Mouse (Mus musculus) cortical plate, adult 2 months (tissue): ENCODE measurements around the gene Vamp2. TPM values are rescaled to one million over a fixed set of nuclear protein-coding genes. Genes with fewer than 3 reads are reported as not detected.

Experiments
- H3K27ac ChIP-seq: fragments of 200-500 bp; 2 replicates; pipeline ENCODE4 v1.5.1; 2012; ENCODE audit warnings: low read length, control low read depth, inconsistent platforms; ENCODE audit not compliant: insufficient read depth
- H3K4me1 ChIP-seq: fragments of 200-500 bp; 2 replicates; pipeline ENCODE4 v1.6.1; 2011; ENCODE audit warnings: low read length; ENCODE audit not compliant: control insufficient read depth, insufficient read depth
- H3K4me3 ChIP-seq: fragments of 200-500 bp; 2 replicates; pipeline ENCODE4 v1.5.1; 2011; ENCODE audit warnings: mild to moderate bottlenecking, low read length, control low read depth; ENCODE audit not compliant: insufficient read depth
- CTCF ChIP-seq: fragments of 200-500 bp; IDR thresholded peaks from 2 replicates; pipeline ENCODE4 v1.5.1; 2011; ENCODE audit warnings: mild to moderate bottlenecking, control low read depth, low read length; ENCODE audit not compliant: insufficient read depth; ENCODE audit errors: extremely low read depth
- POLR2A ChIP-seq: fragments of 200-500 bp; IDR thresholded peaks from 2 replicates; pipeline ENCODE4 v1.6.1; 2011; ENCODE audit warnings: mild to moderate bottlenecking, low read length, control low read depth; ENCODE audit not compliant: insufficient read depth; ENCODE audit errors: extremely low read depth
- polyA plus RNA-seq: library from polyadenylated mRNA; depleted of rRNA; stranded (reverse); fragments of >200 nt; gene quantifications from 2 replicates; pipeline ENCODE4 v1.2.3, GENCODE M21; 2012; rRNA removed

Vamp2 gene
- 1,153 and 1,156 TPM in 2 replicates for polyA plus RNA-seq

DNA sequence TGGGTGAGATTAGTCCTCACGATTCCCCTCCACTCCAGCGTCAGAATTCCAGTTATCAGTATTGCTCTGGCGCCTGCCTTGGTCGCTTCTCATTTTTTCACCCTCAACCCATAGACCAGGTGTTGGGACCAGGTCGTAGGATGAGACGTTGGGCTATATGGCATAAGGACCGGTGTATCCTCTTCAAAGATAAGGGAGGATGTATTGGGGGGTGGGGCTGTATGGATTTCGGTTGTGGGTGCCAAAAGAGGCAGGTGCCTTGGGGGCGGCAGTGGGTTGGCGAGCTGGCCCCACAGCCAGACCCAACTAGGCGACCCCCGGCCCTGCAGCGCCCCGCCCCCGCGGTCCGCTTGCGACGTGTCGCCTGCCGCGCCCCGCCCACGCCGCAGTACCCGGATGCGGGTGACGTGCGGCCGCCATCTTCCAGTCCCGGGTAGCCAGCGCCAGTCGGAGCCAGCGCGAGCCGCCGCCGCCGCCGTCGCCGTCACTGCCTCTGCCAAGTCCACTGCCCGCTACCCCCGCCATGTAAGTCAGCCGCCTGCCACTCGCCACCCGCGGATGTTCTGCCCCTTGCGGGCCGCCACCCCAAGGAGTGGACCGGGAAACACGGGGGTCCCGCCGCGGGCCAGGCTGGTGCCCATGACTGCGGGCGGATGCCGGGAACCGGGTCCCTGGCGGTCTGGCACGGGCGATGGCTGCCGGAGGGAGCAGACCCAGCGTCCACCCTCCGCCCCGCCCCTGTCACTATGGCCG lies at the start of gene Vamp2:
Gene Vamp2 (plus strand): TSS at position 388 of the 753 bp plus-strand sequence.
- Histone ChIP-seq H3K27ac (peak within 1 kb of the TSS; percentile 100), H3K4me3 (peak within 1 kb of the TSS; percentile 96), H3K4me1 (peaks cover 3% of the 10 kb centered on the region)
- no peak for TF ChIP-seq CTCF
- TF ChIP-seq POLR2A: peak; percentile 42; the same call in 1 of the 2 replicates

DNA sequence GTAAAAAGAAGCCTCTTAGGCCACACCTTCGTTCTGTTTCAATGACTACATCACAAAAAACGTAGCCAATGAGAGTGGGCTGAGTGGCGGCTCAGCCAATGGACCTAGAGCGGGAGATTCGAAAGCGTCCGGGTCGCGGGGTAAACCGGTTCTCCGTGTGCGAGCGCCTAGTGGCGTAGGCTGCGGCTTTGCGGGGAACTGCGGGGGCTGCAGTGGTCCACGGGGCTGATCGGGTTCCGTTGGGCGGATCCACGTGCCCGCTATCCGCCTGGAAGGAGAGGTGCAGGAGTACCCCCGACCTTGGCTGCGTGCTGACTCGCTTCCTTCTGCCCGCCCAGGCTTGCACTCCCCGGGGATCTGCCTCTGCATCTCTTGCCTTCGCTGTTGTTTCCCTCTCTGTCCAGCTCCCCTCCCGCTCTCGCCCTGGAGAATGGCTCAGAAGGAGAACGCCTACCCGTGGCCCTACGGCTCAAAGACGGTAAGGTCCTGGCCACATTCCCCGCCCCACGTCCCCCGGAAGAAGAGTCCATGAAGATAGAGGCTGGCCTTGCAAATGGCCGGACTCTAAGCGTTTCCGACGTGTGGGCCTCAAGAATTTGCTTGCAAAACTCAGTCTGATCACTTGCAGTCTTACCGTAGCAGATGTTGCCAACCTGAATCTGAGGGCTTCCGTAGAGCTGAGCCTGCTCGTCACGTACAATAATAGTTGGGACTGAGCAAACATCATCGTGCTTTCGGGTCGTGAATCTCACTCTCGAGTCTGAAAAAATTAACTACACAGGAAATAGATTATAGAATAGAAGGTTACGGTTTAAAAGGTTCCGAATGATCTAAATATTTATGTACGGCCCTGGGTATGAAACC lies 42.5 kb upstream of the Vamp2 start, which contains the start of gene Aurkb:
Gene Aurkb (plus strand): TSS at position 117 of the 864 bp plus-strand sequence.
- TF ChIP-seq CTCF (no peak), POLR2A (no peak)
- Histone ChIP-seq H3K4me1 (no peaks in the 10 kb centered on the region), H3K27ac (no peak within 1 kb of the TSS)

DNA sequence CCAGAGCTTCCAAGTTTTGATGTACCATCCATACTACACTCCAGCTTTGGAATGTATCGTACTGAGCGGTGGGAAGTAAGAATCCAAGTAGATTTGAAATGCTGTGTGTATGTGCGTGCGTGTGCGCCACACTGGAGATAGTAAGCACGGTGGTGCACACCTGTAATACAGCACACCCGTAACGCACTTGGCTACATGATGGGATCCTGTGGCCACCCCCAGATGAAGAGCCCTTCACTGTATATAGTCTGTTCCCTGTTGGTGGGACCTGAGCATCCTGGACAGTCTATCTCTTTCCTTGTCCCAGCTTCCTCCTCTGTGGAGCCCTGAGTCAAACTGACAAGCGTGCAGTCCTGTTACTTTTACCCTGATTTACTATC lies 41.9 kb upstream of the Vamp2 start:
- peak overlapping the region; percentile 47; the same call in 1 of the 2 replicates for H3K4me3 ChIP-seq

More for the DNA sequence above, 42.5 kb upstream of the Vamp2 start, which contains the start of gene Aurkb:
- peak within 1 kb of the TSS; percentile 47 for H3K4me3 ChIP-seq

DNA sequence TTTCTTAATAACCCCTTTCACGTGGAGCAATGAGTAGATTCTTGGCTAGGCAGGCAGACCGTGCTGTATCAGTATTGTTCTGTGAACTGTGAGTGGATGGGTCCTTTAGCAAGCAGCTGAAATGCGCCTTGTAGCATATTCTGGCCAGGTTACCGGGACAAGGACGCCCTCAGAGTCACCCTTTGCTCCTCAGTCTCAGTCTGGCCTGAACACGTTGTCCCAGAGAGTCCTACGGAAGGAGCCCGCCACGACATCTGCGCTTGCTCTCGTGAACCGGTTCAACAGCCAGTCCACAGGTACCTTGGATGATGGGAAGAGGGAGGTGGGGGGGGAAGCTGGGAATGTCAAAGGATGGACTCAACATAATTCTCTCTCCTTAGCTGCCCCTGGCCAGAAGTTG lies 40.7 kb upstream of the Vamp2 start:
- H3K4me3 ChIP-seq: no peak overlapping the region
- no peaks in the 10 kb centered on the region for H3K4me1 ChIP-seq
- no peak overlapping the region for H3K27ac ChIP-seq
- TF ChIP-seq CTCF: no peak
- TF ChIP-seq POLR2A: no peak

More for the DNA sequence above, 41.9 kb upstream of the Vamp2 start:
- Histone ChIP-seq H3K27ac (no peak overlapping the region), H3K4me1 (no peaks in the 10 kb centered on the region)
- no peak for TF ChIP-seq POLR2A
- no peak for TF ChIP-seq CTCF

DNA sequence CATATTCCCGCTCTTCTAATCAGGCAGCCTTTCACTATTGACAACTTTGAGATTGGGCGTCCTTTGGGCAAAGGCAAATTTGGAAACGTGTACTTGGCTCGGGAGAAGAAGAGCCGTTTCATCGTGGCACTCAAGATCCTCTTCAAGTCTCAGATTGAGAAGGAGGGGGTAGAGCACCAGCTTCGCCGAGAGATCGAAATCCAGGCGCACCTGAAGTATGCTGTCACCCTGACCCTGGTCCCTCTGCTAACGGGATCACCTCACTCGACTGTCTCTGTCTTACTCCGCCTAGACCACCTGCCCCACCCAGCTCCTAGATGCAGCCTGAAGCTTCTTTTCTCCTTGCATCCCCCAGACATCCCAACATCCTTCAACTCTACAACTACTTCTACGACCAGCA lies 40.1 kb upstream of the Vamp2 start:
- Histone ChIP-seq H3K4me3 (no peak overlapping the region), H3K4me1 (no peaks in the 10 kb centered on the region), H3K27ac (no peak overlapping the region)
- no peak for TF ChIP-seq POLR2A
- no peak for TF ChIP-seq CTCF

DNA sequence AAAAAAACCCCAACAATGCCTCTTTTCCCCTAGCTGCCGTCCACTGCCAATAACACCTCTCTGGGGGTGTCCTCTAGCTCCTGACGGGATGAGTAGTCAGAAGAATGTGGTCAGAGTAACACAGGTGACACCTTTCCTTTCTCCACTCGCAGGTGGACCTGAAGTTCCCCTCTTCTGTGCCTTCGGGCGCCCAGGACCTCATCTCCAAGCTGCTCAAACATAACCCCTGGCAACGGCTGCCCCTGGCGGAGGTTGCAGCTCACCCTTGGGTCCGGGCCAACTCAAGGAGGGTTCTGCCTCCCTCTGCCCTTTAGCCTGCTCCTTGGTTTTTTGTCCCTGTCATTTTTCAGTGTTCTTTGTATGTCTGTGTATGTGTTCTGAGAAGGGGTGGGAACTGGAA lies 37.5 kb upstream of the Vamp2 start:
- no peak overlapping the region for H3K4me3 ChIP-seq
- TF ChIP-seq CTCF: no peak
- no peak for TF ChIP-seq POLR2A
- no peak overlapping the region for H3K27ac ChIP-seq
- no peaks in the 10 kb centered on the region for H3K4me1 ChIP-seq

DNA sequence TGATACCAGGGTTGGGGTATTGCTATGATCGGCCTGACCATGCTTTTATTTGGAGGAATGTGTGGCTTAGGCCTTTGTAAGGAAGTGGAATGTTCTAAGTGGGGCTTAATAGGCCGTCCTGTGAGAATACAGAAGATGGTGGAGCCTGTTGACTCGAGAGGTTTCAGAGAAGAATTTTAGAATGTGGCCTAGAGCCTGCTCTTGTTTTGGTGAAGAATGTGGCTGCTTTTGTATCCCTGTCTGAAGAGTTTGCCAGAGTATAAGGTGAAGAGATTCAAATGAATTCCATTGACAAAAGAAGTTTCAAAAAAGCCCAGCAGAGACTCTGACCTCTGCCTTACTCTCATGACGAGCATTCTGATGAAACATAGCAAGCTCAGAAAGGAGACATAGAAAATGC lies 36.5 kb upstream of the Vamp2 start:
- Histone ChIP-seq H3K4me1 (no peaks in the 10 kb centered on the region), H3K27ac (no peak overlapping the region), H3K4me3 (no peak overlapping the region)
- TF ChIP-seq POLR2A: no peak
- TF ChIP-seq CTCF: no peak

DNA sequence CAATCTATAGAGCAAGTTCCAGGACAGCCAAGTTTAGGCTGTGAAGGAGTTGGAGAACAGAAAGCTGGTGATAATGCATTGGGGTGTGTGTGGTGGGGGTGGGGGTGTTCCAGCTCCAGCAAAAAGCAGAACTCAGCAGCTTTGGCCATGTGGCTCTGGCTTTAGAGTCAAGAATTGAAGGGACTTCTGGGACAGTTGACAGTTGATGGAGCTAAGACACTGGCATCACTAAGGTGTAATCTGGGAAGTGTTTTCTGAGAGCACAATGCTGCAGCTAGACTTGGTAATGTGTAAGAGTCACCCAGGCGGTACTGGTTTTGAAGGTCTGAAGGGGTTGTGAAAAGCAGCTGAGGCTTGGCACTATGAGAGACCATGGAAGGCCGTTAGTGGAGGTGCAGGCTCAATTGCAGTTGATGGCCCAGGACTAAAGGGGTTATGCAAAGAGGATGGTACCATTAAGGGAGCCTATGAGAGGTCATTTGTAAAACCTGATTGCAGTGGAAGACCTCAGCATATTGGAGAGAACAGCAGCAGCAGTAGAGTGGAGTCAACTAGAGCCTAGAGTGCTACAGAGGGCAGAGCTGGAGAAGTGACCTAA lies 35.4 kb upstream of the Vamp2 start:
- no peak for TF ChIP-seq CTCF
- TF ChIP-seq POLR2A: no peak
- H3K4me1 ChIP-seq: no peaks in the 10 kb centered on the region
- no peak overlapping the region for H3K27ac ChIP-seq
- H3K4me3 ChIP-seq: no peak overlapping the region

DNA sequence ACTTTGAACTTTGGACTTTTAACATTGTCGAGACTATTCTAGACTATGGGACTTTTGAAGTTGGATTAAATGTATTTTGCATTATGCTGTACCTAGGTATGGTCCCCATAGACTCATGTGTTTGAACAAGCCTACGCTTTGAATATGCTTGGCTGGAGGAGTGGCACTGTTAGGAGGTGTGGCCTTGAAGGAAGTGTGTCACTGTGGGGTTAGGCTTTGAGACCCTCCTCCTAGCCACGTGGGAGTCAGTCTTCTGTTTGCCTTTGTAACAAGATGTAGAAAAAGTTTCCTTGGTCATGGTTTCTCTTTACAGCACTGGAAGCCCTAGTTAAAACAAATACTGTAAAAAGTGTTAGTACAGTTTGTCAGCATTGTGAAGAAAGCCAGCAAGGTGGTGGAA lies 34.4 kb upstream of the Vamp2 start:
- Histone ChIP-seq H3K27ac (no peak overlapping the region), H3K4me3 (no peak overlapping the region)
- TF ChIP-seq POLR2A (no peak), CTCF (no peak)

DNA sequence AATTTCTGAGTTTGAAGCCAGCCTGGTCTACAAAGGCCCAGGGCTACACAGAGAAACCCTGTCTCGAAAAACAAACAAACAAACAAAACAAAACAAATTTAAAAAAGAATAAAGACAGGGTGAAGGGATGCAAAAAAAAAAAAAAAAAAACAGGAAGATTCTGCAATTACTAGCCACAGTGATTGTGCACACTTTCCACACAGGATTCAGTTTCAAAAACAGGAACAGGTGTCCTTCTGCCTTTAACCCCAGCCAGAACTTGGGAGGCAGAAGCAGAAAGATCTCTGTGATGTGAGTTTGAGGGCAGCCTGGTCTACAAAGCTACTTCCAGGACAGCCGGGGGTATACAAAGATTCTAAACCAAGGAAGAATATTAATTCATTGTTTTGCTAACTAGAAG lies 30.0 kb upstream of the Vamp2 start:
- Histone ChIP-seq H3K4me3 (peak overlapping the region; percentile 73), H3K4me1 (no peaks in the 10 kb centered on the region), H3K27ac (0 out of 2 replicates have a peak overlapping the region, but pooled peaks have one; percentile 44)
- TF ChIP-seq CTCF (no peak), POLR2A (no peak)

More for the DNA sequence above, 34.4 kb upstream of the Vamp2 start:
- H3K4me1 ChIP-seq: no peaks in the 10 kb centered on the region
